Mouse (Mus musculus): ENCODE data around the gene Hltf.
"Not testable (repeated sequence)": the region's sequence is repeated elsewhere in the genome, so short reads cannot be mapped to it uniquely, and the experiment has no call there.

Hltf gene

GRCm38 (mm10) chr3:20108881-20109280, 51.3 kb downstream of the Hltf start:
- no peak for DNase-seq

- no peak for DNase-seq
Measured at GRCm38 (mm10) chr3:20111913-20112312, 54.3 kb downstream of the Hltf start.

GRCm38 (mm10) chr3:20119044-20119591, 61.5 kb downstream of the Hltf start:
- no peak for DNase-seq

- DNase-seq, result no peak
Measured at GRCm38 (mm10) chr3:20119686-20120244, 62.2 kb downstream of the Hltf start.

GRCm38 (mm10) chr3:20121582-20121981, 64.0 kb downstream of the Hltf start:
- DNase-seq, result not testable (repeated sequence)

- DNase-seq, result no peak
Measured at GRCm38 (mm10) chr3:20125604-20126003, 68.0 kb downstream of the Hltf start.

- DNase-seq, result no peak
Measured at GRCm38 (mm10) chr3:20127047-20127595, 69.5 kb downstream of the Hltf start.

- no peak for DNase-seq
Measured at GRCm38 (mm10) chr3:20129491-20129890, 71.9 kb downstream of the Hltf start.

GRCm38 (mm10) chr3:20130456-20131349, 73.1 kb downstream of the Hltf start:
- DNase-seq, result no peak

GRCm38 (mm10) chr3:20131350-20131720, 73.7 kb downstream of the Hltf start:
- DNase-seq, result no peak

GRCm38 (mm10) chr3:20132731-20133130, 75.1 kb downstream of the Hltf start:
- DNase-seq, result no peak

GRCm38 (mm10) chr3:20133745-20134144, 76.1 kb downstream of the Hltf start:
- DNase-seq, result no peak

GRCm38 (mm10) chr3:20134545-20134944, 76.9 kb downstream of the Hltf start:
- no peak for DNase-seq

- DNase-seq, result no peak
Measured at GRCm38 (mm10) chr3:20136868-20137581, 79.4 kb downstream of the Hltf start.

GRCm38 (mm10) chr3:20141240-20141639, 83.6 kb downstream of the Hltf start:
- no peak for DNase-seq

- no peak for DNase-seq
Measured at GRCm38 (mm10) chr3:20141679-20142078, 84.1 kb downstream of the Hltf start.

- DNase-seq, result no peak
Measured at GRCm38 (mm10) chr3:20142101-20142500, 84.5 kb downstream of the Hltf start.

- DNase-seq, result no peak
Measured at GRCm38 (mm10) chr3:20142576-20142975, 85.0 kb downstream of the Hltf start.

- no peak for DNase-seq
Measured at GRCm38 (mm10) chr3:20143726-20144125, 86.1 kb downstream of the Hltf start.

- no peak for DNase-seq
Measured at GRCm38 (mm10) chr3:20144401-20144800, 86.8 kb downstream of the Hltf start.

- DNase-seq, result no peak
Measured at GRCm38 (mm10) chr3:20145696-20146113, 88.1 kb downstream of the Hltf start.

- DNase-seq, result no peak
Measured at GRCm38 (mm10) chr3:20146884-20147395, 89.3 kb downstream of the Hltf start.

GRCm38 (mm10) chr3:20147647-20148046, 90.0 kb downstream of the Hltf start:
- no peak for DNase-seq

Data from right cerebral cortex, postnatal 4 days (tissue).